Mouse (Mus musculus) cerebellum, adult 2 months (tissue): ENCODE results near the gene Olfr593.
"Not testable (repeated sequence)": the region's sequence is repeated elsewhere in the genome, so short reads cannot be mapped to it uniquely, and the experiment has no call there.

Experiments
- CTCF ChIP-seq: fragments of 200-500 bp; IDR thresholded peaks from 2 replicates; pipeline ENCODE4 v1.5.1; 2011; ENCODE audit warnings: low read depth, mild to moderate bottlenecking, control low read depth, low read length, moderate library complexity, borderline replicate concordance; ENCODE audit not compliant: insufficient read depth
- POLR2A ChIP-seq: fragments of 200-500 bp; IDR thresholded peaks from 2 replicates; pipeline ENCODE4 v1.6.1; 2011; ENCODE audit warnings: low read length, control low read depth, borderline replicate concordance; ENCODE audit not compliant: insufficient read depth

DNA sequence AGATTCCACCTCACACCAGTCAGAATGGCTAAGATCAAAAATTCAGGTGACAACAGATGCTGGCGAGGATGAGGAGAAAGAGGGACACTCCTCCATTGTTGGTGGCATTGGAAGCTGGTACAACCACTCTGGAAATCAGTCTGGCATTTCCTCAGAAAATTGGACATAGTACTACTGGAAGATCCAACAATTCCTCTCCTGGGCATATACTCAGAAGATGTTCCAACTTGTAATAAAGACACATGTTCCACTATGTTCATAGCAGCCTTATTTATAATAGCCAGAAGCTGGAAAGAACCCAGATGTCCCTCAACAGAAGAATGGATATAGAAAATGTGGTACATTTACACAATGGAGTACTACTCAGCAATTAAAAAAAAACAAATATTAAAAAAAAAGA lies 27.2 kb upstream of the Olfr593 start, which contains the start of gene Olfr592:
- not testable (repeated sequence) for TF ChIP-seq CTCF, POLR2A
